Mouse (Mus musculus): Measurements from ENCODE around the gene Il1r1. TPM values are rescaled to one million over a fixed set of nuclear protein-coding genes. Genes with fewer than 3 reads are reported as not detected.

Gene Il1r1
- polyA plus RNA-seq, 1 experiment from 2014 or later, result 7.0 TPM

- Histone ChIP-seq H3K36me3 (no peaks in the 10 kb centered on the region), H3K27me3 (peaks cover 16% of the 10 kb centered on the region), H3K4me1 (replicated peaks) (peaks cover 13% of the 10 kb centered on the region), H3K4me3 (peak within 1 kb of the TSS; percentile 49), H3K4me2 (peak within 1 kb of the TSS; percentile 81), H3K9ac (peak within 1 kb of the TSS; percentile 53; the same call in 1 of the 2 replicates), H3K27ac (peak within 1 kb of the TSS; percentile 15), H3K9me3 (replicated peaks) (no peaks in the 10 kb centered on the region)
- WGBS, result 36% methylated on average over 6 of the region's 6 CpGs
- ATAC-seq (replicated peaks; ENCODE audit: insufficient number of reproducible peaks, insufficient read depth, low FRiP score, low read depth), result no peak; the same call in 1 of the 2 replicates
These were observed 99.6 kb downstream of the Il1r1 start, which contains the start of gene Il1rl2 for GRCm38 (mm10) chr1:40324457-40324856. Gene Il1rl2, plus strand, starts transcription at chr1:40324610.

GRCm38 (mm10) chr1:40324955-40325702 is 100.2 kb downstream of the Il1r1 start:
- Histone ChIP-seq H3K9me3 (replicated peaks) (no peaks in the 10 kb centered on the region), H3K4me3 (peak overlapping the region; percentile 49), H3K4me2 (peak overlapping the region; percentile 81), H3K27me3 (peaks cover 16% of the 10 kb centered on the region), H3K4me1 (replicated peaks) (peaks cover 9% of the 10 kb centered on the region), H3K9ac (peak overlapping the region; percentile 53), H3K36me3 (no peaks in the 10 kb centered on the region), H3K27ac (no peak overlapping the region)
- ATAC-seq (replicated peaks; ENCODE audit: insufficient number of reproducible peaks, insufficient read depth, low FRiP score, low read depth), result no peak; the same call in 1 of the 2 replicates
- 8% methylated on average over 22 of the region's 22 CpGs for WGBS

- 5% methylated on average over 29 of the region's 29 CpGs for whole genome bisulfite sequencing
- Histone ChIP-seq H3K27me3 (peaks cover 16% of the 10 kb centered on the region), H3K4me3 (peak overlapping the region; percentile 49), H3K27ac (no peak overlapping the region), H3K4me2 (peak overlapping the region; percentile 81), H3K9ac (peak overlapping the region; percentile 53), H3K36me3 (no peaks in the 10 kb centered on the region), H3K4me1 (replicated peaks) (peaks cover 8% of the 10 kb centered on the region), H3K9me3 (replicated peaks) (no peaks in the 10 kb centered on the region)
- no peak for ATAC-seq (replicated peaks; ENCODE audit: insufficient number of reproducible peaks, insufficient read depth, low FRiP score, low read depth)
These were observed 100.9 kb downstream of the Il1r1 start for GRCm38 (mm10) chr1:40325711-40326327.

- no peak overlapping the region for H3K4me3 ChIP-seq
- no peaks in the 10 kb centered on the region for H3K36me3 ChIP-seq
- no peak for ATAC-seq (replicated peaks; ENCODE audit: insufficient number of reproducible peaks, insufficient read depth, low FRiP score, low read depth)
- peaks cover 16% of the 10 kb centered on the region for H3K27me3 ChIP-seq
- H3K4me1 ChIP-seq (replicated peaks), result peaks cover 8% of the 10 kb centered on the region
- no peak overlapping the region for H3K27ac ChIP-seq
- WGBS, result 77% methylated on average over 3 of the region's 3 CpGs
- H3K9ac ChIP-seq, result no peak overlapping the region
- no peaks in the 10 kb centered on the region for H3K9me3 ChIP-seq (replicated peaks)
- no peak overlapping the region for H3K4me2 ChIP-seq
These were observed 102.7 kb downstream of the Il1r1 start for GRCm38 (mm10) chr1:40327604-40328003.

- Histone ChIP-seq H3K9me3 (replicated peaks) (no peaks in the 10 kb centered on the region), H3K4me3 (no peak overlapping the region), H3K4me1 (replicated peaks) (peaks cover 8% of the 10 kb centered on the region), H3K27ac (no peak overlapping the region), H3K9ac (no peak overlapping the region), H3K27me3 (peaks cover 16% of the 10 kb centered on the region), H3K36me3 (no peaks in the 10 kb centered on the region), H3K4me2 (no peak overlapping the region)
- 74% methylated on average over 1 of the region's 1 CpGs for WGBS
- no peak for ATAC-seq (replicated peaks; ENCODE audit: insufficient number of reproducible peaks, insufficient read depth, low FRiP score, low read depth)
These were observed 104.6 kb downstream of the Il1r1 start for GRCm38 (mm10) chr1:40329526-40329925.

GRCm38 (mm10) chr1:40330181-40330580 is 105.3 kb downstream of the Il1r1 start:
- Histone ChIP-seq H3K4me1 (replicated peaks) (peaks cover 8% of the 10 kb centered on the region), H3K9me3 (replicated peaks) (no peaks in the 10 kb centered on the region), H3K4me3 (no peak overlapping the region), H3K27me3 (peaks cover 16% of the 10 kb centered on the region), H3K27ac (no peak overlapping the region), H3K36me3 (no peaks in the 10 kb centered on the region), H3K9ac (no peak overlapping the region), H3K4me2 (no peak overlapping the region)
- no peak for ATAC-seq (replicated peaks; ENCODE audit: insufficient number of reproducible peaks, insufficient read depth, low FRiP score, low read depth)
- WGBS, result 82% methylated on average over 8 of the region's 8 CpGs

GRCm38 (mm10) chr1:40339346-40339745 is 114.5 kb downstream of the Il1r1 start:
- Histone ChIP-seq H3K9me3 (replicated peaks) (no peaks in the 10 kb centered on the region), H3K36me3 (no peaks in the 10 kb centered on the region), H3K9ac (no peak overlapping the region), H3K4me3 (no peak overlapping the region), H3K4me1 (replicated peaks) (no peaks in the 10 kb centered on the region), H3K27me3 (no peaks in the 10 kb centered on the region), H3K4me2 (no peak overlapping the region), H3K27ac (no peak overlapping the region)
- WGBS, result 79% methylated on average over 1 of the region's 1 CpGs
- no peak for ATAC-seq (replicated peaks; ENCODE audit: insufficient number of reproducible peaks, insufficient read depth, low FRiP score, low read depth)

GRCm38 (mm10) chr1:40340102-40340501 is 115.2 kb downstream of the Il1r1 start:
- H3K9ac ChIP-seq, result no peak overlapping the region
- no peaks in the 10 kb centered on the region for H3K9me3 ChIP-seq (replicated peaks)
- H3K27me3 ChIP-seq, result no peaks in the 10 kb centered on the region
- H3K27ac ChIP-seq, result no peak overlapping the region
- no peak overlapping the region for H3K4me3 ChIP-seq
- H3K36me3 ChIP-seq, result no peaks in the 10 kb centered on the region
- no peaks in the 10 kb centered on the region for H3K4me1 ChIP-seq (replicated peaks)
- 76% methylated on average over 4 of the region's 4 CpGs for WGBS
- ATAC-seq (replicated peaks; ENCODE audit: insufficient number of reproducible peaks, insufficient read depth, low FRiP score, low read depth), result no peak
- H3K4me2 ChIP-seq, result no peak overlapping the region

GRCm38 (mm10) chr1:40352158-40352903 is 127.5 kb downstream of the Il1r1 start:
- Histone ChIP-seq H3K9ac (no peak overlapping the region), H3K27me3 (no peaks in the 10 kb centered on the region), H3K36me3 (no peaks in the 10 kb centered on the region), H3K27ac (no peak overlapping the region), H3K9me3 (replicated peaks) (no peaks in the 10 kb centered on the region), H3K4me3 (no peak overlapping the region), H3K4me1 (replicated peaks) (peaks cover 8% of the 10 kb centered on the region), H3K4me2 (no peak overlapping the region)
- ATAC-seq (replicated peaks; ENCODE audit: insufficient number of reproducible peaks, insufficient read depth, low FRiP score, low read depth), result no peak
- WGBS, result 66% methylated on average over 4 of the region's 4 CpGs

GRCm38 (mm10) chr1:40352904-40353286 is 128.0 kb downstream of the Il1r1 start:
- Histone ChIP-seq H3K4me3 (no peak overlapping the region), H3K27me3 (no peaks in the 10 kb centered on the region), H3K27ac (no peak overlapping the region), H3K36me3 (no peaks in the 10 kb centered on the region), H3K4me1 (replicated peaks) (peaks cover 8% of the 10 kb centered on the region), H3K9ac (no peak overlapping the region), H3K9me3 (replicated peaks) (no peaks in the 10 kb centered on the region), H3K4me2 (no peak overlapping the region)
- WGBS, result 66% methylated on average over 2 of the region's 2 CpGs
- no peak for ATAC-seq (replicated peaks; ENCODE audit: insufficient number of reproducible peaks, insufficient read depth, low FRiP score, low read depth)

- no peaks in the 10 kb centered on the region for H3K27me3 ChIP-seq
- ATAC-seq (replicated peaks; ENCODE audit: insufficient number of reproducible peaks, insufficient read depth, low FRiP score, low read depth), result no peak
- H3K4me1 ChIP-seq (replicated peaks), result peaks cover 22% of the 10 kb centered on the region
- H3K4me3 ChIP-seq, result no peak overlapping the region
- WGBS, result 85% methylated on average over 3 of the region's 3 CpGs
- H3K9ac ChIP-seq, result no peak overlapping the region
- no peaks in the 10 kb centered on the region for H3K36me3 ChIP-seq
- no peak overlapping the region for H3K4me2 ChIP-seq
- no peaks in the 10 kb centered on the region for H3K9me3 ChIP-seq (replicated peaks)
- no peak overlapping the region for H3K27ac ChIP-seq
These were observed 129.8 kb downstream of the Il1r1 start for GRCm38 (mm10) chr1:40354665-40355064.
